Mouse (Mus musculus) midbrain, embryonic 16.5 days (tissue): ENCODE data around the gene Arhgap23. TPM values are rescaled to one million over a fixed set of nuclear protein-coding genes. Genes with fewer than 3 reads are reported as not detected.

Experiments used
- ATAC-seq: fragments of 200-750 bp; cut with Nextera tagmentation; 2 replicates; pipeline ENCODE4 v1.8.0; 2017; ENCODE audit warnings: moderate TSS enrichment
- H3K27ac ChIP-seq: fragments of 300-500 bp; sonication (generic); 2 replicates; pipeline ENCODE4 v1.5.1; 2014; ENCODE audit warnings: mild to moderate bottlenecking, low read length, mixed read lengths
- H3K27me3 ChIP-seq: fragments of 300-500 bp; sonication (generic); 2 replicates; pipeline ENCODE4 v1.6.1; 2014; ENCODE audit warnings: low read depth, low read length, mixed read lengths; ENCODE audit not compliant: control insufficient read depth, insufficient read depth
- H3K36me3 ChIP-seq: fragments of 300-500 bp; sonication (generic); 2 replicates; pipeline ENCODE4 v1.6.1; 2014; ENCODE audit warnings: mild to moderate bottlenecking, low read length, moderate library complexity, mixed read lengths; ENCODE audit not compliant: control insufficient read depth, insufficient read depth
- H3K4me1 ChIP-seq: fragments of 300-500 bp; sonication (generic); 2 replicates; pipeline ENCODE4 v1.6.1; 2014; ENCODE audit warnings: mild to moderate bottlenecking, low read length, mixed read lengths; ENCODE audit not compliant: control insufficient read depth, insufficient read depth
- H3K4me2 ChIP-seq: fragments of 300-500 bp; sonication (generic); 2 replicates; pipeline ENCODE4 v1.6.1; 2014; ENCODE audit warnings: mild to moderate bottlenecking, low read length, mixed read lengths
- H3K4me3 ChIP-seq: fragments of 300-500 bp; sonication (generic); 2 replicates; pipeline ENCODE4 v1.5.1; 2014; ENCODE audit warnings: low read depth, mild to moderate bottlenecking, low read length, moderate library complexity, mixed read lengths
- H3K9ac ChIP-seq: fragments of 300-500 bp; sonication (generic); 2 replicates; pipeline ENCODE4 v1.6.1; 2014; ENCODE audit warnings: low read depth, low read length, mixed read lengths
- H3K9me3 ChIP-seq: fragments of 300-500 bp; sonication (generic); replicated peaks from 2 replicates; pipeline ENCODE4 v1.6.1; 2014; ENCODE audit warnings: mild to moderate bottlenecking, low read length, mixed read lengths; ENCODE audit not compliant: control insufficient read depth, poor library complexity, severe bottlenecking
- WGBS: fragments of 180-500 bp; shearing (Covaris S2); extraction: QIAGEN DNeasy Blood & Tissue Kit; methylation state at CpG from one replicate; pipeline ENCODE4 v1.1.7; 2014; 5-methylcytosine and 5-hydroxymethylcytosine counted together
- polyA plus RNA-seq: library from polyadenylated mRNA; unstranded; fragments of >200 nt; fragmentation: Nextera tagmentation; extraction: Ambion mirVana; gene quantifications from 2 replicates; pipeline ENCODE4 v1.2.1, GENCODE M21; 2015

The Arhgap23 gene
- polyA plus RNA-seq, 1 experiment from 2014 or later: 8.6 TPM

GRCm38 (mm10) chr11:97499865-97500719 is 84.8 kb downstream of the Arhgap23 start, which contains the start of gene 4933428G20Rik:
Gene 4933428G20Rik (minus strand): TSS chr11:97500340.
- peaks cover 6% of the 10 kb centered on the region; the same call in 1 of the 2 replicates for H3K36me3 ChIP-seq
- peaks cover 16% of the 10 kb centered on the region for H3K27me3 ChIP-seq
- 0 out of 2 replicates have a peak, but pooled peaks have one; percentile 26 for ATAC-seq
- peak within 1 kb of the TSS; percentile 52 for H3K4me2 ChIP-seq
- 8% methylated on average over 71 of the region's 88 CpGs for WGBS
- H3K27ac ChIP-seq: no peak within 1 kb of the TSS
- H3K9me3 ChIP-seq: no peaks in the 10 kb centered on the region
- H3K4me3 ChIP-seq: peak within 1 kb of the TSS; percentile 26
- peaks cover 12% of the 10 kb centered on the region; the same call in 1 of the 2 replicates for H3K4me1 ChIP-seq
- H3K9ac ChIP-seq: peak within 1 kb of the TSS; percentile 52

- H3K4me2 ChIP-seq: peak overlapping the region; percentile 52
- H3K9ac ChIP-seq: peak overlapping the region; percentile 52
- 9% methylated on average over 51 of the region's 51 CpGs for WGBS
- H3K36me3 ChIP-seq: peaks cover 6% of the 10 kb centered on the region; the same call in 1 of the 2 replicates
- H3K4me3 ChIP-seq: peak overlapping the region; percentile 26
- H3K27me3 ChIP-seq: peaks cover 16% of the 10 kb centered on the region
- ATAC-seq: no peak; the same call in 1 of the 2 replicates
- H3K4me1 ChIP-seq: peaks cover 12% of the 10 kb centered on the region; the same call in 1 of the 2 replicates
- H3K27ac ChIP-seq: no peak overlapping the region
- H3K9me3 ChIP-seq: no peaks in the 10 kb centered on the region
Observed at GRCm38 (mm10) chr11:97500720-97501448, 85.6 kb downstream of the Arhgap23 start.

- Histone ChIP-seq H3K9me3 (no peaks in the 10 kb centered on the region), H3K4me3 (no peak overlapping the region), H3K36me3 (peaks cover 6% of the 10 kb centered on the region; the same call in 1 of the 2 replicates), H3K9ac (no peak overlapping the region), H3K4me2 (no peak overlapping the region), H3K4me1 (peaks cover 12% of the 10 kb centered on the region; the same call in 1 of the 2 replicates), H3K27me3 (peaks cover 16% of the 10 kb centered on the region), H3K27ac (no peak overlapping the region)
- no peak for ATAC-seq
- 38% methylated on average over 9 of the region's 9 CpGs for WGBS
Observed at GRCm38 (mm10) chr11:97502383-97502782, 87.0 kb downstream of the Arhgap23 start.

- Histone ChIP-seq H3K36me3 (peaks cover 6% of the 10 kb centered on the region; the same call in 1 of the 2 replicates), H3K9ac (no peak overlapping the region), H3K4me3 (no peak overlapping the region), H3K9me3 (no peaks in the 10 kb centered on the region), H3K27me3 (peaks cover 16% of the 10 kb centered on the region), H3K27ac (no peak overlapping the region), H3K4me1 (peaks cover 12% of the 10 kb centered on the region; the same call in 1 of the 2 replicates), H3K4me2 (no peak overlapping the region)
- ATAC-seq: no peak
- WGBS: 83% methylated on average over 4 of the region's 4 CpGs
Observed at GRCm38 (mm10) chr11:97502846-97503245, 87.5 kb downstream of the Arhgap23 start.

GRCm38 (mm10) chr11:97505784-97506183 is 90.5 kb downstream of the Arhgap23 start:
- Histone ChIP-seq H3K27ac (no peak overlapping the region), H3K9me3 (no peaks in the 10 kb centered on the region), H3K4me2 (no peak overlapping the region), H3K4me3 (no peak overlapping the region), H3K9ac (no peak overlapping the region), H3K36me3 (no peaks in the 10 kb centered on the region; the same call in 1 of the 2 replicates), H3K27me3 (peaks cover 6% of the 10 kb centered on the region; the same call in 1 of the 2 replicates), H3K4me1 (peaks cover 12% of the 10 kb centered on the region)
- ATAC-seq: no peak
- 81% methylated on average over 4 of the region's 4 CpGs for WGBS

GRCm38 (mm10) chr11:97506331-97506730 is 91.0 kb downstream of the Arhgap23 start:
- H3K9ac ChIP-seq: no peak overlapping the region
- no peak overlapping the region for H3K27ac ChIP-seq
- no peaks in the 10 kb centered on the region for H3K36me3 ChIP-seq
- H3K4me1 ChIP-seq: peaks cover 9% of the 10 kb centered on the region
- no peaks in the 10 kb centered on the region for H3K9me3 ChIP-seq
- ATAC-seq: no peak
- no peak overlapping the region for H3K4me2 ChIP-seq
- H3K4me3 ChIP-seq: no peak overlapping the region
- H3K27me3 ChIP-seq: peaks cover 3% of the 10 kb centered on the region; the same call in 1 of the 2 replicates
- WGBS: 50% methylated on average over 8 of the region's 8 CpGs

DNA sequence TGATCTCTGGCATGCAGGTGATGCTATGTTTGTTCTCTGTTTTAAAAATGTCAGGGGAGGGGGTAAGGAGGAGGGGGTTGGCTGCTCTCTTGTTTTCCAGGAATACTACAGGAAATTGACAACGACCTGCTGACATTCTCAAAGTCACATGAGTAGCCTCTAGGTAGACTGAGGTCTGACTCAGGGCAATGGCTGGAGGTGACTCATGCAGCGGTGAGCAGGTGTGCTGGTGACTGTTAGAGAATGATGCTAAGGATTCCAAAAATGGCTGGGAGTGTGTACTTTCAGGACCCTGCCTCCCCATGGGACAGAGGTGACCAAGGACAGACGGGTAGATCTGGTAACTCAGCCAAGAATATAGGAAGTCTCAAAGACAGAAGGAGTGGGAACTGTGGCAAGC is 92.9 kb downstream of the Arhgap23 start:
- no peak overlapping the region for H3K9ac ChIP-seq
- peaks cover 9% of the 10 kb centered on the region for H3K4me1 ChIP-seq
- 81% methylated on average over 3 of the region's 3 CpGs for WGBS
- no peak overlapping the region for H3K4me3 ChIP-seq
- peaks cover 2% of the 10 kb centered on the region; the same call in 1 of the 2 replicates for H3K36me3 ChIP-seq
- no peaks in the 10 kb centered on the region for H3K9me3 ChIP-seq
- no peak overlapping the region for H3K27ac ChIP-seq
- H3K4me2 ChIP-seq: no peak overlapping the region
- no peaks in the 10 kb centered on the region for H3K27me3 ChIP-seq
- ATAC-seq: no peak

GRCm38 (mm10) chr11:97509058-97509457 is 93.7 kb downstream of the Arhgap23 start:
- ATAC-seq: no peak
- 51% methylated on average over 5 of the region's 5 CpGs for WGBS

More at GRCm38 (mm10) chr11:97509058-97509457, 93.7 kb downstream of the Arhgap23 start:
- Histone ChIP-seq H3K4me3 (no peak overlapping the region), H3K4me1 (peaks cover 9% of the 10 kb centered on the region), H3K36me3 (peaks cover 3% of the 10 kb centered on the region; the same call in 1 of the 2 replicates), H3K9me3 (no peaks in the 10 kb centered on the region), H3K4me2 (no peak overlapping the region), H3K27ac (peak overlapping the region; percentile 40; the same call in 1 of the 2 replicates), H3K27me3 (no peaks in the 10 kb centered on the region), H3K9ac (no peak overlapping the region)
